Mouse (Mus musculus) liver, adult 2 months (tissue): ENCODE measurements around the gene Arhgap30. TPM values are rescaled to one million over a fixed set of nuclear protein-coding genes. Genes with fewer than 3 reads are reported as not detected.

ENCODE experiments used
- DNase-seq: peaks from one replicate; pipeline ENCODE4 v3.0.0-alpha.2; 2011; ENCODE audit warnings: low read depth, low spot score; ENCODE audit errors: extremely low read depth
- H3K27ac ChIP-seq: fragments of 200-500 bp; replicated peaks from 2 replicates; pipeline ENCODE4 v1.5.1; 2012; ENCODE audit warnings: low read depth, mild to moderate bottlenecking, control low read depth, inconsistent platforms, low read length; ENCODE audit not compliant: insufficient read depth
- H3K27me3 ChIP-seq: fragments of 200-500 bp; 2 replicates; pipeline ENCODE4 v1.6.1; 2012; ENCODE audit warnings: mild to moderate bottlenecking, moderate library complexity, low read length, inconsistent platforms; ENCODE audit not compliant: control insufficient read depth, insufficient read depth
- H3K36me3 ChIP-seq: fragments of 200-500 bp; 2 replicates; pipeline ENCODE4 v1.6.1; 2012; ENCODE audit warnings: low read length, inconsistent platforms; ENCODE audit not compliant: control insufficient read depth, insufficient read depth
- H3K4me1 ChIP-seq: fragments of 200-500 bp; 2 replicates; pipeline ENCODE4 v1.6.1; 2011; ENCODE audit warnings: low read length; ENCODE audit not compliant: control insufficient read depth, insufficient read depth
- H3K4me3 ChIP-seq: fragments of 200-500 bp; 2 replicates; pipeline ENCODE4 v1.5.1; 2011; ENCODE audit warnings: low read depth, mild to moderate bottlenecking, control low read depth, low read length, moderate library complexity; ENCODE audit not compliant: insufficient read depth
- H3K79me2 ChIP-seq: fragments of 200-500 bp; 2 replicates; pipeline ENCODE4 v1.6.1; 2012; ENCODE audit warnings: inconsistent platforms, mild to moderate bottlenecking, low read length, moderate library complexity; ENCODE audit not compliant: control insufficient read depth, insufficient read depth
- H3K9ac ChIP-seq: fragments of 200-500 bp; 2 replicates; pipeline ENCODE4 v1.6.1; 2012; ENCODE audit warnings: low read depth, mild to moderate bottlenecking, control low read depth, inconsistent platforms, low read length
- CTCF ChIP-seq: fragments of 200-500 bp; IDR thresholded peaks from 2 replicates; pipeline ENCODE4 v1.5.1; 2011; ENCODE audit warnings: low read depth, low read length, control low read depth
- POLR2A ChIP-seq: fragments of 200-500 bp; IDR thresholded peaks from 2 replicates; pipeline ENCODE4 v1.6.1; 2011; ENCODE audit warnings: low read length, control low read depth; ENCODE audit not compliant: insufficient read depth; ENCODE audit errors: extremely low read depth
- WGBS: fragments of 180-500 bp; shearing (Covaris S2); methylation state at CpG from one replicate; pipeline ENCODE4 v1.1.7; 2018; 5-methylcytosine and 5-hydroxymethylcytosine counted together
- polyA plus RNA-seq: library from polyadenylated mRNA; depleted of rRNA; stranded (reverse); fragments of >200 nt; gene quantifications from 2 replicates; pipeline ENCODE4 v1.2.3, GENCODE M21; 2012
- total RNA-seq: library from RNA; depleted of rRNA; stranded (reverse); fragments of >200 nt; gene quantifications from 2 replicates; pipeline ENCODE4 v1.2.3, GENCODE M21; 2014

Arhgap30 gene
- total and polyA plus RNA-seq, 2 experiments: 2.0 to 2.4 TPM

DNA sequence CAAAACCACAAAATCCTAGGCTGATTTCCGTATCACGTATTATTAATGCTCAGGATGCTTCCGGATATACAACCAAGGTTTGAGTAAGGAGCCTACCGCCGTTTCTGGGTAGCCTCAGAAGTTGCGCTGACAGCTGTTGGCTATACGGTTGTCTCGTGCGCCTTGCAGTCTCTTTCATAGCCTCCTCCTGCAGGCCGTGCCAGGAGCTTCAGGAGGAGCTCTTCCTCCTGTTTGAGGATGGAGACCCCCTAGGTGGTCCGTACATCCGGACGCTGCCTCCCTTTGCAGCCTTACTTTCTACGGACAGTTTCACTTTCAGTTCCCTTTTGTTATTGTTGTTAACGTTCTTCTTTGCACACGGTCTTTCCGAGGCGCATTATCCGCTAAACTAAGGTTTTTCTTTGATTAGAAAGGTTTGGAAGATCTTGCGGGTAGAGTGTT lies 23.3 kb downstream of the Arhgap30 start:
- no peaks in the 10 kb centered on the region for H3K27me3 ChIP-seq
- peak overlapping the region; percentile 89 for H3K27ac ChIP-seq
- DNase-seq: peak; percentile 55
- peak overlapping the region; percentile 86 for H3K4me3 ChIP-seq
- TF ChIP-seq POLR2A (no peak), CTCF (no peak)
- H3K4me1 ChIP-seq: peaks cover 15% of the 10 kb centered on the region
- under 1% methylated on average over 20 of the region's 20 CpGs for WGBS
- peak overlapping the region; percentile 88 for H3K9ac ChIP-seq
- H3K79me2 ChIP-seq: peaks cover 29% of the 10 kb centered on the region
- H3K36me3 ChIP-seq: peaks cover 7% of the 10 kb centered on the region

DNA sequence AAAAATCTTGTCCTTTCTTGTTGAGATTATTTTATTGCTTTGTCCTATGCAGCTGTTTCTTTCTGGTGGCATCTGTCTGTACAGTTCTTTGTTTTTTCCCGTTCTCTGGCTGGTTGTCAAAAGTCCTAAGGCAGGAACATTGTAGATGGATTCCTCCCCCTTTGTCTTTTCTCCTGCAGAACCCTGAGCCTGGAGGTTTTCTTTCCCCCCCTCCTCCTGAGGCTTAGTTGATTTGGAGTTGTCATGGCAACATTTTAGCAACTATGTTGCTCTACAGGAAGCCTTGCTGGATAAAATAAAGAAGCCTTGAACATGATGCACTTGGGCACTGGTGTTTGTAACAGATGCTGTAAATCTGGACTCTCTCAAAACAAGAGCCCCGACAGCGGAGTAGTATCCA lies 23.7 kb downstream of the Arhgap30 start:
- no peaks in the 10 kb centered on the region for H3K27me3 ChIP-seq
- peaks cover 18% of the 10 kb centered on the region for H3K4me1 ChIP-seq
- WGBS: 42% methylated on average over 3 of the region's 3 CpGs
- peak overlapping the region; percentile 86 for H3K4me3 ChIP-seq
- peaks cover 8% of the 10 kb centered on the region for H3K36me3 ChIP-seq
- DNase-seq: no peak
- peak overlapping the region; percentile 89 for H3K27ac ChIP-seq
- H3K9ac ChIP-seq: peak overlapping the region; percentile 15; the same call in 1 of the 2 replicates
- TF ChIP-seq POLR2A: no peak
- TF ChIP-seq CTCF: no peak
- peaks cover 29% of the 10 kb centered on the region for H3K79me2 ChIP-seq

DNA sequence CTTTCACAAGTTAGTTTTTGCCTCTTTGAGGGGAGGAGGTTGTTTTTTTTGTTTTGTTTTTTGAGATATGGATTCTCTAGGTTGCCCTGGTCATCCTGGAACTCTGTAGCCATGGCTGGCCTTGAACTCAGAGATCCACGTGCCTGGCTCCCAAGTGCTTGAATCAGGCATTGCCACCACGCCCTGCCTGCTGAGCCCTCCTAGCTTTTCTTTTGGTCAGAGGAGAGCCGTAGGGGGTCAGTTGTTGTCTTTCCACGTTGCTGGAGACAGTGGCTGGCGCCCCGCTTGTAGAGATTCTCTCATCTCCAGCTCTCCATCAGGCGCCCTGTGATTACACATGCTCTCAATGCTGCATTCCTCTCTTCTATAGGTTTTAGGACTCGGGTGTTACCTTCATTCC lies 24.9 kb downstream of the Arhgap30 start:
- TF ChIP-seq CTCF (no peak), POLR2A (no peak)
- Histone ChIP-seq H3K27me3 (no peaks in the 10 kb centered on the region), H3K27ac (no peak overlapping the region), H3K9ac (no peak overlapping the region), H3K4me3 (no peak overlapping the region), H3K36me3 (peaks cover 8% of the 10 kb centered on the region), H3K4me1 (peaks cover 27% of the 10 kb centered on the region), H3K79me2 (peaks cover 29% of the 10 kb centered on the region)
- DNase-seq: no peak
- WGBS: 68% methylated on average over 8 of the region's 8 CpGs

DNA sequence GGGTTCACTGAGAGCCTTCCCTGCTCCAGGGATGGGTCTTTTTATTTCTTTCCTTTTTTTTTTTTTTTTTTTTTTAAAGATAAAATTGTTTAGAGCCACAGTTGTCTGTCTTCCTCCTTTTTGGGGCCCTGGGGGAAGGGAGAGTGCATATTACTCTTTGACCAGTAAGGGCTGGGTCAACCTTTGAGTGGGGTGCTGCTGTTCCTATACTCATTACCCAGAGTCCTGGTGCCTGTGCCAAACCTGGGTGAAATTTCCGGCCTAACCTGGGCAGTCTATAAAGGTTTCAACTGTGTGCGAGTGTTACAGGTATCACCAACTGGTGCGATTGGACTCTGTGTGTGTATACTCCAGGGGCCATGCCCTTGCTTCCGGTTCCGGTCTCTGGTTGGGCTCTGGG lies 29.9 kb downstream of the Arhgap30 start, which contains the start of gene Tstd1:
Gene Tstd1 (plus strand): TSS at position 213 of the 400 bp plus-strand sequence.
- 19% methylated on average over 5 of the region's 5 CpGs for WGBS
- H3K36me3 ChIP-seq: peaks cover 8% of the 10 kb centered on the region
- H3K27ac ChIP-seq: peak within 1 kb of the TSS; percentile 85
- H3K79me2 ChIP-seq: peaks cover 12% of the 10 kb centered on the region
- H3K4me1 ChIP-seq: peaks cover 21% of the 10 kb centered on the region
- peak; percentile 94 for DNase-seq
- no peaks in the 10 kb centered on the region for H3K27me3 ChIP-seq
- TF ChIP-seq POLR2A (no peak), CTCF (no peak)
- peak within 1 kb of the TSS; percentile 18; the same call in 1 of the 2 replicates for H3K4me3 ChIP-seq
- H3K9ac ChIP-seq: peak within 1 kb of the TSS; percentile 22

DNA sequence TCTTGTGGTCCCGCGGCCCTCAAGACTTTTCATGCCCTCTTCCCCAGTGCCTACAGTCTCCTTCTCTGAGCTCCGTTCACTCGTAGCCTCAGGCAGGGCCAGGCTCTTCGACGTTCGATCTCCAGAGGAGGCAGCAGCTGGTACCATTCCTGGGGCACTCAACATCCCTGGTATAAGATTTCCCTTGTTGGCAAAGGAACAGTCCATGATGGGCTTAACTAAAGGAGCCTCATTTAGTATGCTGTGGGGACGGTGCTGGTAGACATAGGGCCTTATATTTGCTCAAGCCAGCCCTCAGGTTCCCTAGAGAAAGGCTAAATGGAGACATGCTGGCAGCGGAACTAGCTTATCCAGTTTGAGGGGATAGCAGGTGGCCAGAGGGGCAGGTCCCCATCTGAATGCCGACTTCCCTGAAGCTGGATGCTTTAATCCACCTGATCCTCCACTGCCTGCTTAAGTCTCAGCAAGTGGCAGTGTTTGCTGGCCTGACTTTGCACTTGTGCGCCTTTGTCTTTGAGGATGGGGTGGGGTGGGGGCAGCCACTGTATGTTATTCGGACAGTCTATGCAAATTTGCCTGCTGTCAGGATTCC lies 30.6 kb downstream of the Arhgap30 start:
- WGBS: 62% methylated on average over 12 of the region's 12 CpGs
- Histone ChIP-seq H3K27ac (peak overlapping the region; percentile 33; the same call in 1 of the 2 replicates), H3K36me3 (peaks cover 8% of the 10 kb centered on the region)

DNA sequence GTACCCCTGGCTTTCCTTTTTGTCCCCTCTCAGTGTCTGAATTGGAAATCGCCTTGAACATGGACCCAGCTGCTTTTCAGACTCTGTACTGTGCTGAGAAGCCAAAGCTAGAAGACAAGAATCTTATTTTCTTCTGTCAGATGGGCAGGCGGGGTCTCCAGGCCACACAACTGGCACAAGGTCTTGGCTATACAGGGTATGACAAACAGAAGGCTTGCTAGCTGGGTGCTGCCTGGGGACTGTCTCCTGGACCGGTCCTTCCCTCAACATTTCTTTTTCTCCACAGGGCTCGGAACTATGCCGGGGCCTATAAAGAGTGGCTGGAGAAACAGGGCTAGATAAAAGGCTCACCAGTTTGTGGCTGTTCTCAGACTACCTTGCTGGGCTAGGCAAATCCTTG lies 31.2 kb downstream of the Arhgap30 start:
- WGBS: 91% methylated on average over 5 of the region's 5 CpGs

More for the DNA sequence above, 30.6 kb downstream of the Arhgap30 start:
- H3K27me3 ChIP-seq: no peaks in the 10 kb centered on the region
- TF ChIP-seq CTCF (no peak), POLR2A (no peak)
- peaks cover 18% of the 10 kb centered on the region for H3K4me1 ChIP-seq
- no peak for DNase-seq
- peak overlapping the region; percentile 18; the same call in 1 of the 2 replicates for H3K4me3 ChIP-seq
- 0 out of 2 replicates have a peak overlapping the region, but pooled peaks have one; percentile 15 for H3K9ac ChIP-seq
- peaks cover 5% of the 10 kb centered on the region; the same call in 1 of the 2 replicates for H3K79me2 ChIP-seq

More for the DNA sequence above, 31.2 kb downstream of the Arhgap30 start:
- Histone ChIP-seq H3K27me3 (no peaks in the 10 kb centered on the region), H3K4me3 (no peak overlapping the region), H3K36me3 (peaks cover 8% of the 10 kb centered on the region), H3K79me2 (0 out of 2 replicates have a peak, but pooled peaks cover 4% of the 10 kb centered on the region), H3K9ac (no peak overlapping the region), H3K27ac (no peak overlapping the region), H3K4me1 (peaks cover 20% of the 10 kb centered on the region)
- TF ChIP-seq POLR2A (no peak), CTCF (no peak)
- DNase-seq: no peak
